ENCODE assay signal across 20 mouse cellular contexts in genomic region chr8:123670766-123671165, GRCm38 (mm10).
"Had no signal": no experiment of that assay in that cellular context is flagged by ENCODE, and none has a peak within 500 bp of the region (broad histone marks: within the 10 kb centered on the region; RNA-seq: fewer than 3 reads in every experiment).

No protein-coding gene starts in this region.

- H3K4me3 ChIP-seq: limb, embryonic 12.5 days; limb, embryonic 15.5 days; liver, embryonic 12.5 days; liver, embryonic 15.5 days; lung, embryonic 15.5 days; stomach, embryonic 15.5 days had no signal

- H3K36me3 ChIP-seq: limb, embryonic 12.5 days; limb, embryonic 15.5 days; liver, embryonic 12.5 days; liver, embryonic 15.5 days; lung, embryonic 15.5 days; stomach, embryonic 15.5 days had no signal

- H3K9me3 ChIP-seq: limb, embryonic 12.5 days; limb, embryonic 15.5 days; liver, embryonic 12.5 days; liver, embryonic 15.5 days; lung, embryonic 15.5 days; stomach, embryonic 15.5 days had no signal

- ATAC-seq: intestine, postnatal 0 days; liver, embryonic 12.5 days had no signal

- H3K27ac ChIP-seq: kidney, postnatal 0 days; limb, embryonic 12.5 days; limb, embryonic 15.5 days; liver, embryonic 12.5 days; liver, embryonic 15.5 days; lung, embryonic 15.5 days; stomach, embryonic 15.5 days had no signal

- H3K4me2 ChIP-seq: limb, embryonic 12.5 days; limb, embryonic 15.5 days; liver, embryonic 12.5 days; liver, embryonic 15.5 days; lung, embryonic 15.5 days; midbrain, embryonic 11.5 days; stomach, embryonic 15.5 days had no signal

- DNase-seq: kidney, adult 2 months; kidney, postnatal 36 days; left cerebral cortex, postnatal 4 days; lung, adult 18-20 months; lung, postnatal 10 days; lung, postnatal 36 days; midbrain, embryonic 14.5 days; right cerebral cortex, postnatal 25 days; spleen, adult 18-20 months; thymus, adult 18-20 months; thymus, postnatal 4 days had no signal

- H3K27me3 ChIP-seq: limb, embryonic 12.5 days; limb, embryonic 15.5 days; liver, embryonic 15.5 days; lung, embryonic 15.5 days; stomach, embryonic 15.5 days had no signal

- H3K9ac ChIP-seq: limb, embryonic 12.5 days; limb, embryonic 15.5 days; liver, embryonic 12.5 days; liver, embryonic 15.5 days; lung, embryonic 15.5 days; stomach, embryonic 15.5 days had no signal
